Mouse (Mus musculus) splenic B cell, adult 2 months (primary cell): ENCODE data around the gene Vmn2r34.
"Not testable (repeated sequence)": the region's sequence is repeated elsewhere in the genome, so short reads cannot be mapped to it uniquely, and the experiment has no call there.

ENCODE experiments used
- DNase-seq: peaks from one replicate; pipeline ENCODE4 v3.0.0-alpha.2; 2011; ENCODE audit warnings: low read depth, low spot score
- H3K27me3 ChIP-seq: 2 replicates; pipeline ENCODE4 v1.6.1; 2012; ENCODE audit warnings: mild to moderate bottlenecking, low read length, moderate library complexity, mixed read lengths; ENCODE audit not compliant: control insufficient read depth, poor library complexity, insufficient read depth, severe bottlenecking
- H3K36me3 ChIP-seq: 2 replicates; pipeline ENCODE4 v1.6.1; 2012; ENCODE audit warnings: mild to moderate bottlenecking, low read length, moderate library complexity, mixed read lengths; ENCODE audit not compliant: control insufficient read depth, poor library complexity, insufficient read depth, severe bottlenecking

Gene Vmn2r34

DNA sequence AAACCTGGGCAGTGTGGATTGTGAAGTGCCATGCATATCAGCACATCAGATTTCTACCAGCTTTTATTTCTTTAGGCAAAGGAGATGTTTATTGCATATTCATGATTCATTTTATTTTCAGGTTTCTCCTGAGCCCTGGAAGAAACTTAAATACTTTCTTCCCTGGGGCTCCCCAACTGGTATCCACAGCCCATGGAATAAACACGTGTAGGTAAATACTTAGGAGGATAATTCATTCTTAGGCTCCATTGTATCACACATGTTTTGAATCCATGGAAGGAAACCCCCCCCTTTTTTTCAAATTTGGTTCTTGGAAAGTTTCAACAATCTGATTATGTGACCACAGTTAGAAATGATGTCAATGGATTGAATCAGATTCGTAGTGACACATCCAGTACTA is at the start of gene Vmn2r34:
Gene Vmn2r34 (minus strand): TSS at position 101 of the 400 bp plus-strand sequence.
- H3K27me3 ChIP-seq, H3K36me3 ChIP-seq, DNase-seq: not testable (repeated sequence)

DNA sequence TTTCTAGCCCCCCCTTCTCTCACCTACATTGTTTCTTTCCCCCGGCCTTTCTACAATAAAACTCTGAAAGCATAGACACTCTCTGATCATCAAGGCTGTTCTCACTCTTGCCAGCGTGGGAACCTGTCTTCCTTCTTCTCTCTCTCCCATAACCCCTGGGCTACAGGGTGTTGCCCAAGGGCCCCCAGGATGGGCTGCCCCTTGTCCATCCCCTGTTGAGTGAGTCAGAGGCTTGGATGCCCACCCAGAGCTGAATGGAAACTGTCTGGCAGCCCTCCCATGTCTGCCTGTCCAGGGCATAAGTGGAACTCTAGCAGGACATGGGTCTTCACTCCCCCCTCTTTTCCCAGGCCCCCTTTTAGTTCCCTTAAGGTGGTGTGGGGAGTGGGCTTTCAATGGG is 15.3 kb downstream of the Vmn2r34 start:
- H3K27me3 ChIP-seq, H3K36me3 ChIP-seq, DNase-seq: not testable (repeated sequence)
